Mouse (Mus musculus) right cerebral cortex, postnatal 10 days (tissue): ENCODE data around the gene Cntnap1.
"Not testable (repeated sequence)": the region's sequence is repeated elsewhere in the genome, so short reads cannot be mapped to it uniquely, and the experiment has no call there.

Experiments used
- DNase-seq, 2 experiments: peaks; one replicate each; pipeline ENCODE4 v3.0.0; 2021; ENCODE audit warnings: low spot score in 2 of 2

Gene Cntnap1

GRCm38 (mm10) chr11:101170354-101170810 is at the start of gene Cntnap1:
Gene Cntnap1 (plus strand): TSS chr11:101170523.
- DNase-seq: peak in 1 of 2 experiments; percentile 49

DNA sequence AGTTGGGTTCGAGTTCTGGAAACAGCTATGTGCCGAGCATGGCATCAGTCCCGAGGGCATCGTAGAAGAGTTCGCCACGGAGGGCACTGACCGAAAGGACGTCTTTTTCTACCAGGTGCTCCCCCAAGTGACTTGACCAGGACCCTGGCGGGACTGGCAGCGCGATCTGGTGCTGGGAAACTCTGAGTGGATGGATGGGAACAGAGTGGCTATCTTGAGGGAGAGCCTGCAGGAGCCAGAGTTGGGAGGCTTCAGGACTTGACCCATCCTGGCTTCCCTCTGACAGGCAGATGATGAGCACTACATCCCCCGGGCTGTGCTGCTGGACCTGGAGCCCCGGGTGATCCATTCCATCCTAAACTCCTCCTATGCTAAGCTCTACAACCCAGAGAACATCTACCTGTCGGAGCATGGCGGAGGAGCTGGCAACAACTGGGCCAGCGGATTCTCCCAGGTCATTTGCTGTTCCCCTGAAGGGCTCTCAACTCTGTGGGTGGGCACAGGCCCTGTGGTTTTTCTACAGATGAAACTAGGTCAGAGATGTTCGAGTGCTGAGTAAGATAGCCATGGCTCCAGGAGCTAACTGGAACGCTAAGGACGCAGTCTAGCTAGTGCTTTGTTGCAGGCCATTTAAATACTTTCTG is 49.7 kb upstream of the Cntnap1 start:
- DNase-seq: peak in 1 of 2 experiments; percentile 32

DNA sequence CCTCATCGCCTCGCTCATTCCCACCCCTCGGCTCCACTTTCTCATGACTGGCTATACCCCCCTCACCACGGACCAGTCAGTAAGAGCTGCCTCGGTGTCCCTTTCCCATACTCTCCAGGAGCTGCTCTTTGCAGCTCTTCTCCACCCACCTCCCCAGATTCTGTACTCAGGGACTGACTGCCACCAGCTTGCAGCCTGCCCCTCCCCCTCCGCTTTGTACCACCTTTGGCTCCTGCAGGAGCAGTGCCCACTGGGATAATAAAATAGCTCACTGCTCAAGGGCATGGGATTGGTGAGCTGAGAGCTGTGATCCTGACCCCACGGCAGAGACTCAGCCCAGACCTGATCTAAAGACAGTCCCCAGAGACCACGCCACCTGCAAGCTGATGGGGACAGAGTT is 45.8 kb upstream of the Cntnap1 start:
- not testable (repeated sequence) for DNase-seq

- DNase-seq: not testable (repeated sequence)
Measured at GRCm38 (mm10) chr11:101125008-101125407, 45.3 kb upstream of the Cntnap1 start.

- DNase-seq: no peak
Measured at GRCm38 (mm10) chr11:101127075-101127474, 43.2 kb upstream of the Cntnap1 start.

GRCm38 (mm10) chr11:101128996-101129577 is 41.2 kb upstream of the Cntnap1 start:
- DNase-seq: no peak

DNA sequence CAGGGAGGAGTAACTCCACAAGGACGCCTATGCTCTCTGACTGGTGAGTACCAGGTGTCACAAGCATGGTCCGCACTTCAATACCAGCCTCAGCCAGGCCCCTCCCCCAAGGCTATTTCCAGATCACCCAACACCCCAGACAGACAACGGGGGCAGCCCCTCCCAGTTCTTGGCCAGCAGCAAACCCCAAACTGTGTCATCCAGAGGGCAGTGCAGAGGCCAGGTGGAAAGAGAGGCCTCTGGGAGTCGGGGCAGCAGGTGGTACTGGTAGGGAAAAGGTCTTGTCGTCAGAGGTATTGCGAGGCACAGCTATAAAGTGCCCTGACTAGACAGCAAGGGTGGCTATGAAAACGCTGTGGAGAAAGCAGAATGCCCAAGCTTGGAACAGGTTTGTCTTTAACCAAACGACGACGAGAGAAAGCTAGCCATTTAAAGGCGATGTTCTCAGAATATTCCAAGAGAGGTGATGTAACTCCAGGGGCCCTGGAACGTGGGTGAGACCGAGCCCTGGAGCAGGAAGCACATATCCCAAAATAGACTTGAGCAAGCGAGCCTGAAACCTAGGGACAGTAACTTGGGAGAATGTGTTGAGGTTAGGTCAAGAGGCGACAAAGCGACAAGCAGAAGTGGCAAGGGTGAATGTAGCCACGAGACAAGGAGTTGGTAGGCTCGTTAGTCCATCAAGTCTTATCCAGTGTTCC is 40.1 kb upstream of the Cntnap1 start:
- no peak for DNase-seq

DNA sequence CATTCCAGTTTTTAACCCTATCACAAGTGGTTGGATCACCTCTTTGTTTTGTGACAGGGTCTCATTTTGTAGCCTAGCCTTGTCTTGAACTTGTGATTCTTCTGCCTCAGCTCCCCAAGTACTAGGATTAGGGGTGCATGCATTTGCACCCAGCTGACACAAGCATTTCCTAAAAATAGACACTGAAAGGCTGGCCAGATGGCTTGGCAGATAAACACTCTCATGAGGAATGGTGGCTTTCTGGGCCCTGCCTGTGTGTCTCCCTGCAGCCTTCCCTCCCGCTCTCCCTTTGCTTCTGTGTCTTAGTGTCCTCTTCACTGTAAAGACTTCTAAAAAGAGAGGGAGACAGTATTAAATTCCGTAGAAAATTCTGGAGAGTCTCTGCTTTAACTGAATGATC is 39.1 kb upstream of the Cntnap1 start:
- no peak for DNase-seq

GRCm38 (mm10) chr11:101131701-101132100 is 38.6 kb upstream of the Cntnap1 start:
- DNase-seq: peak in 1 of 2 experiments; percentile 40

GRCm38 (mm10) chr11:101133037-101133436 is 37.3 kb upstream of the Cntnap1 start:
- DNase-seq: no peak

- no peak for DNase-seq
Measured at GRCm38 (mm10) chr11:101134217-101134865, 36.0 kb upstream of the Cntnap1 start.

DNA sequence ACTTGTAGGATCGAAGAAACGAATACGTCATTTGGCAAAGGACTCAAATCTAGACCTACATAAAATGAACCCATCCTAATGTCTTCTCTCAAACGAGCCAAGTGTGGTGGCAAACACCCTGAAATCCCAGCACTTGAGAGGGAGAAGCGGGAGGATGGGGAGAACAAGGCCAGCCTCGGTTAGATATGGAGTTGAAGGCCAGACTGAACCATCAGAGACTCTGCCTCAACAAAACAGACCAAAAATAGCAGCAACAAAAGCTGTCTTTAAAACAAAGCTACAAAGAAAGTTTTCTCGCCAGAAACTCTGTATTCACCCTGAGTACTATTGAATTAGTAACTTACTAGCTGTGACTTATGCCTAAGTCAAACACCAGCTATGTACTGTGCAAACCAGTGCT is 33.3 kb upstream of the Cntnap1 start:
- no peak for DNase-seq

DNA sequence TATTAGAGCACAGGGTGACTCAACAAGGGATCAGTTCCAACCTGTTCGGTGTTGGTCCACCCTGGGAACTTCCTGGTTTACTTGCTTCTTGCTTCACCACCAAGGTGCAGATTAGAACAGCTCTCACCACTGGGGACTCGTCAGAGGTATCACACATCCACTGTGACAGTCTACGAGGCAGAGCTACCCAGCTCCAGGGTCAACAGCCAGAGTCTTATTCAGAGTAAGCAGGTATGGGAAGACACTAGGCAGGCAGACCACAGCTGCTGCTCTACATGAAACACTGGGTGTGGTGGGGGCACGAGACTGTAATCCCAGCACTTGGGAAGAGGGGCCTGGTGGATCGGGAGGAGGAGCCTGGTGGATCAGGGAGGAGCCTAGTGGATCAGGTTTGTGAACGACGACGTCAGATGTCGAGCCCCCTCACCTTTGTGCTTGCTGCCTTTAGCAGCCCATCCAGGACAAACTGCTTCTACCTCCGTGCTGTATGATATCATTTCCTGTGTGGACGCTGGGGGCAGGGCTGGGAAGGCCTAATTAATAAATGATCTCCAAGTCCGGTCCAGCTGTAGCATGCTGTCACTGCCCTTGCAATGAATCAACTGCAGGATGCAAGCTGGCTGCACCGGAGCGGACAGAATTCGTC is 31.7 kb upstream of the Cntnap1 start:
- DNase-seq: no peak

GRCm38 (mm10) chr11:101140164-101140819 is 30.0 kb upstream of the Cntnap1 start:
- peak in 1 of 2 experiments; percentile 43 for DNase-seq

DNA sequence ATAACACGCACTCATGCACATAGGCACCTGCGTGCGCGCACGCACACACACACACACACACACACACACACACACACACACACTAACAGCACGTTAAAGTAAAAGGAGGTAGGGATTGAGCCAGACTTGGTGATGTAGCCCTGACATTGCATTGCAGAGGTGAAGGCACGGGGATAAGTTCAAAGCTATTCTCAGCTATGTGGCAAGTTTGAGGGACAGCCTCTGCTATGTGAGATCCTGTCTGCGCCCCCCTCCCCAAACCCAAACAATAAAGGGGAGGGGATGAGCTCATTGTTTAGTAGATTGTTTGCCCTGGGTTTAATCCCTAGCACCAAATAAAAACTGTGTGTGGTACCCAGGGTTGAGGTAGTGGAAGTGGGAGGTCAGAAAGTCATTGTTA is 29.2 kb upstream of the Cntnap1 start:
- DNase-seq: no peak

GRCm38 (mm10) chr11:101142215-101142967 is 27.9 kb upstream of the Cntnap1 start:
- no peak for DNase-seq

- DNase-seq: peak; percentile 56 to 65
Measured at GRCm38 (mm10) chr11:101143338-101144225, 26.7 kb upstream of the Cntnap1 start.

DNA sequence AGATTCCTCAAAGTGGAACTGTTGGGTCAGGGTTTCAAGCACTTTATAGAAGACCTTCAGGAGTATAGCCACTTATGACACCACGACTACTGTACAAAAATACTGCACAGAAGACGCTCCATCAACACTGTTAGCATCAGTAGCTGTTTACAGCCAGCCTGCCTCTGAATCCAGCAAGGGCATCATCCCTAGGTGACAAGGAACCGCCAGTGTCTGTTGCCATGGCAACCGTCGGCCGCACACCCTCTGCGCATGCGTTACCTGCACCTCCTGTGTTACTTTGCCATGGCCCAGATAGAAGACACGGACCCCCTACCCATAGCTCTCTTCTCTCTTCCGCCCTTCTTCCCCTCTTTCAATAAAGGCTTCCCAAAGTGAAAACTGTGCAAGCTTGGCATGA is 23.9 kb upstream of the Cntnap1 start:
- peak in 1 of 2 experiments; percentile 71 for DNase-seq

DNA sequence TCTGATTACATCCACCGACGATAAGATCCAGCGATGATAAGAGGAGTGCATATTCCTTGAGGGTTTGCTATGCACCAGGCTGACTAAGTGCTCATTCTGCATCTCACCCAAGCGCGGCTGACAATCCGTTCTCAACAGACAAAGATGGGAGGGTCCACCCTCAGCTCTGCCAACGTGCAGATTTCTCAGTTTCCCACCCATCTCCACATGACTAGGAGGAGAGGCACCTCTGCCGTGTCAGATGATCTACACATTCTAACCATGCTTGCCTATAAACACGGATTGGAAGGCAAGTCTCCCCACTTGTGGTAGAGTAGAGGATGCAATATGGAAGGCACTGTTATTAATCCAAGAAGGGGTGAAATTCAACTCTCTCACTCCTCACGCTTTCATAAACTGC is 21.6 kb upstream of the Cntnap1 start:
- no peak for DNase-seq
